Mouse (Mus musculus) lung, adult 2 months (tissue): ENCODE measurements around the gene Add3.

ENCODE experiments used
- CTCF ChIP-seq: fragments of 200-500 bp; IDR thresholded peaks from 2 replicates; pipeline ENCODE4 v1.5.1; 2011; ENCODE audit warnings: mild to moderate bottlenecking, low read length, control low read depth; ENCODE audit not compliant: insufficient read depth
- POLR2A ChIP-seq: fragments of 200-500 bp; IDR thresholded peaks from 2 replicates; pipeline ENCODE4 v1.6.1; 2011; ENCODE audit warnings: low read depth, mild to moderate bottlenecking, control low read depth, low read length, borderline replicate concordance; ENCODE audit errors: extremely low read depth

DNA sequence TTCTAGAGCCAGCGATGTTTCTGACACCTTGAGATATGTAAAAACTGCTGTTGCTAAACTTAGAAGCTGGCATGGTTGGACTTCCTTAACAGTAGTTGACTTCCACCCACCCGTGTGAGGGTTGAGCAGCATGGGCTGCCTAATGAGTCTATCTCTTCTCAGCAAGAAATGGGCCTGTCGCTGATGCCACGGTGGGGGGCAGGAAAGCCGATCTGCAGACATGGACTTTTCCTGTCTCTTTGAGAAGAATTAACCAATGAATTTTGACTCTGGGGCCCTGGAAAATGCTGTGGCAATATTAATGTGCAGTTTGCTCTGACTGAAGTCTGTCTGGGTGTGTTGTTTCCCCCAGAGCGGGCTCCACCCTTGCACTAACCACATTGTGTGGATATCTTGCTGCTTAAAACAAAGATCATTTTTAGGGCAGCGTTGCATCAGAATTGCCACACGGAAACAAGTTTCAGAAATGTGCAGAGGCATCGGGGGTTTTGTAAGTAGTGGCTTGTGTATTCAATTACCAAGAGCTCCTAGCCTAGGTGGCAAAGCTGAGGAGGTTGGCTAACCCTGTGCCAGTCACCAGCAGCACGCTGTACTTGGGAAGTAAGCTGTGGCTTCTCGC, 53.8 kb downstream of the Add3 start:
- no peak for TF ChIP-seq CTCF
- no peak for TF ChIP-seq POLR2A
